Mouse (Mus musculus) heart, adult 8-10 months (tissue): ENCODE measurements around the gene Ttll7. TPM values are rescaled to one million over a fixed set of nuclear protein-coding genes. Genes with fewer than 3 reads are reported as not detected.

ENCODE experiments used
- DNase-seq: peaks from one replicate; pipeline ENCODE4 v3.0.0; 2022; ENCODE audit warnings: low spot score
- total RNA-seq, 4 experiments: library from RNA; stranded (reverse); gene quantifications; 2 replicates each; pipeline ENCODE4 v1.2.4; 2022

Ttll7 gene
- total RNA-seq, 4 experiments from 2014 or later, result 8.9 to 9.9 (median 9.4) TPM

DNA sequence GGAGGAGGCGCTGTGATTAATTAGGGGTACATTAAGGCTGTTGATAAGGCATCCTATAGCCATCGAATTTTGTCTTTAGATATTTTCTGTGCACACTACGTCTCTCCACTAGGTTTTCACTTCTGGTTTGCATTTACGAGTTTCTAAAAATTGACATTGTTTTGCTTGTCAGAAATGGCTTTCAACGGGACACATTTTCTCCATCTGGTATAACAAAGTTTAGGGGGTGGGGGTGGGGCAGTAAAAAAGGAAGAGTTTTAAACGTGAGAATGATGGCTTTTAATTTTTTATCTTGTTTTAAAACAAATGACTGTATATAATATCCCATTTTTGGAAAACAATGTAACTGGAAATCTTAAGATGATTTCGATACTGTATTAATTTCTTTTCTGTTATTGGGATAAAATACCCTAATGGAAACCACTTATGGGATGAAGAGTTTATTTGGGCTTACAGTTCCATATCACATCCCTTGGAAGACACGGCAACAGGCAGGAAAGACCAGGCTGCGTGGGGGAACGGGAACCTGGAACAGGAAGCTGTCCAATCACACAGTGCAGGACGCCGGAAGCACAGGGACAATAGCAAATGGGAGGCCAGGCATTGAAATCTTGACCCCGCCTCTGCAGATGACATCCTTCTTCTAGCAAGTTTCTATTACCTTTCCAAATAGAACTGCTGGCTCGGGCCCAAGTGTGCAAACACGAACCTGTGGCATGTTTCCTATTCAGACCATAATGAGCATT, 142.7 kb downstream of the Ttll7 start:
- no peak for DNase-seq

DNA sequence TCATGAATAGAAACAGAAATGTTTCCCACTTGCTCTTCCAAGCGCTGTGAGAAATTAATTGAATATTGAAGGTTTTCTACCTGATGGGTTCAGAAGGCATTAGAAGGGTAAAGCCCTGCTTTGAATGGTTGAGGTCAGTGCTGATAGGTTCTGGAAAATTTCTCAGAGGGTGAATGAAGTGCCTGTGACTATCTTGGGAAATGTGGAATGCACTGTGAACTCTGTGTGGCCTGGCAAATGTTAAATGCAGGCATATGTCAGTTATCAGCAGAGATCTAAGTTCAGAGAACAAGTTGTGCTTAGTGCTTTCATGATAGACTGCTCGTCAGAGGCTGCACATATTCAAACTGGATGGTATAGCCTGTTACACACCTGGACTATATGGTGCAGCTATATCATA, 147.0 kb downstream of the Ttll7 start:
- DNase-seq, result no peak

DNA sequence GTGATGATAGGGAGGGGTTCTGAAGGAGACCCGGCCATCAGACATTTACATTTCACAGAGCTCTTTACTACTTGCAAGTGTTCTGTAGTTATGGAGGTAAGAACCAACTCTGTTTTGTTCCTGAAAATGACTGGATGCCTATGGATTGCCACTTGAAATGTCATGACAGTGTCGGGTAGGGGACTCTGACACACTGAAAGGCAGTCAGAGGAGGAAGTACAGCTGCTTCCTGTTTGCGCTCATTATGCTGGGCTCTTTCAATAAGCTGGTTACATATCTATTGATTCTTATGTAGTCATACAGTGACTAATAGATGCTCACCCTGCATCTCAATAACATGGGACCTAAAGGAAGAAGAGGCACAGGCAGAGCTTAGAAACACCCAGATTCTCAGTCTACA, 148.8 kb downstream of the Ttll7 start:
- DNase-seq, result no peak

DNA sequence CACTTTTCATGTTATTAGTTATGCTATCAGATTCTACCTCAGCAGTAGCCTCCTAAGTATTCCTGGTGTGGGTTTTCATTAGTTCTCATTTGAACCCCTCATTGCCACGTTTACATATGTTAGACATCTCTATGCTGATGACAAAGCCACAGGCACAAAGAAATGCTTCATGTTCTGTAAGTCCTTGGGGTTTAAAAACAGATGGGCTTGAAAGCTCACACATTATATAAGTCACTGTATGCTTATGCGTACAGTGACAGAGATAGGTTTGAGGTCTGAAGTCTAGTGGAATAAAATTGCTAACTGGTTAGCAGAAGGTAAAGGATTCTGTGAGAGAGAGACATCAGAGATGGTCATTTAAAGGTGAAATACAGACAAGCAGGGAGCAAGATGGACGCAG, 149.4 kb downstream of the Ttll7 start:
- no peak for DNase-seq

GRCm38 (mm10) chr3:147016506-147016905, 164.3 kb downstream of the Ttll7 start:
- no peak for DNase-seq

DNA sequence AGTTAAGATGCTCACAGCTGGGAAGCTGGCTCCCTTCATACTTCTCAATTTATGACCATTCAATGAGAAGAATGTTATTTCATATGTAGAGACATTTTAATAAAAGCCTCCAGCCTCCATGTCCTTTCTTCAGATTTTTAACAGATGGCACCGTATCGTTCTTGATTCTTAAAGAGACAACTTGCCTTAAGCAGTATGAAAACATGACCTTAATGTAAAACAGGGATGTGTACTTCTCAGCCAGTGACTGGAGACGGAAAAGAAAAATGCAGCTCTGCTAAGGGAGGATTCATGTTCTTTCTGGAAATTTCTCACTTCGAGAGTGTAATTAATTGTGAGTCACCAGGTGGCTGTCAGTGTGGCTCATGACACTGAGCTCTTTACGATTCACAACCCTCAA, 167.3 kb downstream of the Ttll7 start:
- no peak for DNase-seq

GRCm38 (mm10) chr3:147026248-147026647, 174.1 kb downstream of the Ttll7 start:
- no peak for DNase-seq

GRCm38 (mm10) chr3:147028382-147028781, 176.2 kb downstream of the Ttll7 start:
- no peak for DNase-seq

DNA sequence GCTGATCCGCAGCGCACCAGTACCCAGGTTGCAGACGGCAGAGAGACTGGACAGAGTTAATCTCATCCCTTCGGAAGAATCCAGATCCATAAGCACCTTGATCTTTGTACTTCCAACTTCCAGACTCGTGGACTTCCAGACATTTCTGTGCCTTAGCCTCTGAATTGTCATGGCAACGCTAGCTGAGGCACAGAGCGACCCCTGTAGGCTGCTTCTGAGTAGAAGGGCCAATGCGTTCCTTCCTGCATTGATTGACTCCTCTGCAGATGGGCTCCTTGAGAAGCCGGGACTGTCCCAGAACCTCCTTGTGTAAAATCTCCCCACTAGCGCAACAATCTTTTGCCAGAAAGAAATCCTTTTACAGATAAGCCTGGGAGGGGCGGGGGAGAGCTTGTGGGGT, 177.6 kb downstream of the Ttll7 start:
- DNase-seq, result no peak

- DNase-seq, result no peak
Measured at GRCm38 (mm10) chr3:147030266-147030880, 178.2 kb downstream of the Ttll7 start.

Other genes with a start within 250 kb of the Ttll7 start
- gene Dnase2b, start 236.8 kb upstream of the Ttll7 start, total RNA-seq, result not detected
- under 1 TPM in 1 of 4 experiments, not detected in 3; 0.16 TPM for gene 4930503B20Rik, start 201.1 kb upstream of the Ttll7 start, total RNA-seq
- 1 to 10 TPM; 2.4 to 3.9 (median 3.2) TPM for gene Samd13, start 166.8 kb upstream of the Ttll7 start, total RNA-seq
- gene Prkacb, start 39.4 kb upstream of the Ttll7 start, total RNA-seq, result 10 to 100 TPM; 55.5 to 64.9 (median 61.1) TPM